Mouse (Mus musculus) right cerebral cortex, postnatal 10 days (tissue): ENCODE measurements at regions not wholly inside any gene's neighbourhood (a gene's known extent, or its start where the extent isn't known, plus 50 kb on each side); places are given as distances from the start of the nearest gene placed in this dataset.

Experiments used
- DNase-seq, 2 experiments: peaks; one replicate each; pipeline ENCODE4 v3.0.0; 2021; ENCODE audit warnings: low spot score in 2 of 2

GRCm38 (mm10) chrX:44432251-44432650 lies 64.1 kb upstream of the Dcaf12l2 start:
- DNase-seq, result peak; percentile 16 to 27
